In genomic region chr6:67531822-67532162, GRCm38 (mm10) we compare ENCODE assay signal across 21 mouse cellular contexts. TPM values are rescaled to one million over a fixed set of nuclear protein-coding genes. Genes with fewer than 3 reads are reported as not detected.
DNase-seq lines count a peak whose midpoint lies in the region; ATAC-seq and TF ChIP-seq lines count a peak whose summit lies in the region.
"Had no signal": no experiment of that assay in that cellular context is flagged by ENCODE, and none has a peak within 500 bp of the region (broad histone marks: within the 10 kb centered on the region; RNA-seq: fewer than 3 reads in every experiment).

No protein-coding gene starts in this region.

- 0 out of 2 replicates have a peak, but pooled peaks have one; percentile 5 for TF ChIP-seq CTCF in intestine, postnatal 0 days (IDR thresholded peaks at IDR 0.05; ENCODE audit: low read depth)
- TF ChIP-seq CTCF in lung, embryonic 14.5 days (IDR thresholded peaks at IDR 0.05; ENCODE audit: low read depth), result 0 out of 2 replicates have a peak, but pooled peaks have one; percentile 3

- H3K4me3 ChIP-seq in intestine, postnatal 0 days (ENCODE audit: low read depth, low read length), result no peak overlapping the region
- H3K4me3 ChIP-seq in intestine, embryonic 16.5 days (ENCODE audit: low read length), result no peak overlapping the region
- no peak overlapping the region for H3K4me3 ChIP-seq in lung, embryonic 14.5 days (ENCODE audit: low read depth, low read length)
- H3K4me3 ChIP-seq in heart, embryonic 11.5 days (ENCODE audit: low read depth, low read length), result no peak overlapping the region
- H3K4me3 ChIP-seq: forebrain, embryonic 13.5 days; hindbrain, embryonic 12.5 days; intestine, embryonic 15.5 days; layer of hippocampus, adult 2 months; liver, embryonic 12.5 days; midbrain, embryonic 10.5 days had no signal

- H3K4me2 ChIP-seq in intestine, postnatal 0 days (replicated peaks; ENCODE audit: low read depth), result no peak overlapping the region
- no peak overlapping the region for H3K4me2 ChIP-seq in intestine, embryonic 16.5 days (ENCODE audit: low read depth, low read length)
- no peak overlapping the region for H3K4me2 ChIP-seq in lung, embryonic 14.5 days
- H3K4me2 ChIP-seq in heart, embryonic 11.5 days, result no peak overlapping the region
- H3K4me2 ChIP-seq: forebrain, embryonic 13.5 days; hindbrain, embryonic 12.5 days; intestine, embryonic 15.5 days; liver, embryonic 12.5 days had no signal

- no peak for ATAC-seq in intestine, postnatal 0 days
- no peak for ATAC-seq in intestine, embryonic 16.5 days
- no peak for ATAC-seq in lung, embryonic 14.5 days (ENCODE audit: insufficient read depth)
- ATAC-seq in megakaryocyte-erythroid progenitor cell, adult 5-6 weeks (replicated peaks; ENCODE audit: low FRiP score, low TSS enrichment, poor library complexity, severe bottlenecking), result peak; percentile 45
- no peak for ATAC-seq in heart, embryonic 11.5 days (replicated peaks; ENCODE audit: insufficient number of reproducible peaks, low FRiP score, low TSS enrichment)
- ATAC-seq: forebrain, embryonic 13.5 days; intestine, embryonic 15.5 days; liver, embryonic 12.5 days had no signal

- no peaks in the 10 kb centered on the region; the same call in 1 of the 2 replicates for H3K4me1 ChIP-seq in intestine, postnatal 0 days (replicated peaks; ENCODE audit: control insufficient read depth, insufficient read depth, low read length)
- peaks cover 12% of the 10 kb centered on the region for H3K4me1 ChIP-seq in intestine, embryonic 16.5 days (ENCODE audit: control insufficient read depth, insufficient read depth, low read length)
- peaks cover 4% of the 10 kb centered on the region for H3K4me1 ChIP-seq in lung, embryonic 14.5 days (ENCODE audit: insufficient read depth)
- H3K4me1 ChIP-seq in heart, embryonic 11.5 days (ENCODE audit: control insufficient read depth, insufficient read depth, low read length), result no peaks in the 10 kb centered on the region

- WGBS in intestine, postnatal 0 days, result 66% methylated on average over 7 of the region's 7 CpGs
- 60% methylated on average over 7 of the region's 7 CpGs for WGBS in intestine, embryonic 16.5 days
- WGBS in lung, embryonic 14.5 days, result 48% methylated on average over 7 of the region's 7 CpGs
- 50% methylated on average over 7 of the region's 7 CpGs for WGBS in heart, embryonic 11.5 days (ENCODE audit: insufficient replicate concordance)

- peak; percentile 3 for DNase-seq in lung, embryonic 14.5 days
- no peak for DNase-seq in lung, adult 18-20 months
- peak; percentile 16 for DNase-seq in ZHBTc4 (ENCODE audit: low read depth, low spot score)
- no peak for DNase-seq in spleen, postnatal 36 days (ENCODE audit: low spot score in 2 of 2)
- DNase-seq: adrenal gland, postnatal 36 days; cerebellum, adult 9-11 months; heart, adult 18-20 months; lung, postnatal 10 days; thymus, adult 18-20 months had no signal

- H3K9me3 ChIP-seq in intestine, postnatal 0 days (ENCODE audit: control insufficient read depth), result no peaks in the 10 kb centered on the region
- H3K9me3 ChIP-seq in intestine, embryonic 16.5 days (ENCODE audit: control insufficient read depth, low read length), result no peaks in the 10 kb centered on the region
- H3K9me3 ChIP-seq in lung, embryonic 14.5 days (ENCODE audit: low read depth, low read length), result no peaks in the 10 kb centered on the region
- H3K9me3 ChIP-seq in heart, embryonic 11.5 days (replicated peaks; ENCODE audit: control insufficient read depth, low read length), result no peaks in the 10 kb centered on the region
- H3K9me3 ChIP-seq: forebrain, embryonic 13.5 days; hindbrain, embryonic 12.5 days; intestine, embryonic 15.5 days; liver, embryonic 12.5 days; midbrain, embryonic 10.5 days had no signal

- no peak overlapping the region for H3K9ac ChIP-seq in intestine, postnatal 0 days (ENCODE audit: low read depth, low read length)
- no peak overlapping the region for H3K9ac ChIP-seq in intestine, embryonic 16.5 days (ENCODE audit: low read depth, low read length)
- no peak overlapping the region for H3K9ac ChIP-seq in lung, embryonic 14.5 days
- H3K9ac ChIP-seq in heart, embryonic 11.5 days (ENCODE audit: low read depth, low read length), result no peak overlapping the region
- H3K9ac ChIP-seq: forebrain, embryonic 13.5 days; hindbrain, embryonic 12.5 days; intestine, embryonic 15.5 days; liver, embryonic 12.5 days had no signal

- no peak overlapping the region for H3K27ac ChIP-seq in intestine, postnatal 0 days (ENCODE audit: low read depth, low read length)
- H3K27ac ChIP-seq in intestine, embryonic 16.5 days (ENCODE audit: low read length), result no peak overlapping the region
- H3K27ac ChIP-seq in lung, embryonic 14.5 days (ENCODE audit: low read depth), result peak overlapping the region; percentile 24; the same call in 1 of the 2 replicates
- H3K27ac ChIP-seq in heart, embryonic 11.5 days (ENCODE audit: low read depth, low read length), result no peak overlapping the region
- H3K27ac ChIP-seq: forebrain, embryonic 13.5 days; hindbrain, embryonic 12.5 days; intestine, embryonic 15.5 days; layer of hippocampus, adult 2 months; liver, embryonic 12.5 days; midbrain, embryonic 10.5 days had no signal

- no peaks in the 10 kb centered on the region for H3K36me3 ChIP-seq in intestine, postnatal 0 days (ENCODE audit: control insufficient read depth, insufficient read depth)
- no peaks in the 10 kb centered on the region for H3K36me3 ChIP-seq in intestine, embryonic 16.5 days (ENCODE audit: control insufficient read depth, insufficient read depth, low read length)
- H3K36me3 ChIP-seq in lung, embryonic 14.5 days (ENCODE audit: insufficient read depth), result no peaks in the 10 kb centered on the region
- H3K36me3 ChIP-seq in heart, embryonic 11.5 days (ENCODE audit: control insufficient read depth, insufficient read depth, low read length), result no peaks in the 10 kb centered on the region
- H3K36me3 ChIP-seq: hindbrain, embryonic 12.5 days; intestine, embryonic 15.5 days; liver, embryonic 12.5 days; midbrain, embryonic 10.5 days had no signal

- peaks cover 45% of the 10 kb centered on the region for H3K27me3 ChIP-seq in intestine, postnatal 0 days (replicated peaks; ENCODE audit: control insufficient read depth, insufficient read depth, low read length)
- H3K27me3 ChIP-seq in intestine, embryonic 16.5 days (replicated peaks; ENCODE audit: control insufficient read depth, insufficient read depth, low read length), result peaks cover 37% of the 10 kb centered on the region
- H3K27me3 ChIP-seq in lung, embryonic 14.5 days (ENCODE audit: insufficient read depth, low read length), result peaks cover 49% of the 10 kb centered on the region
- peaks cover 53% of the 10 kb centered on the region for H3K27me3 ChIP-seq in heart, embryonic 11.5 days (ENCODE audit: control insufficient read depth, insufficient read depth, low read length)

RNA-seq across cellular contexts. Expression of gene Tacstd2, which starts 3.8 kb away (rescaled TPM):
- polyA plus RNA-seq in intestine, postnatal 0 days (2015; fragmentation: Nextera tagmentation; extraction: Ambion mirVana), result 0.10 and 0.17 TPM in 2 replicates
- 4.6 and 6.3 TPM in 2 replicates for polyA plus RNA-seq in intestine, embryonic 16.5 days (2015; fragmentation: Nextera tagmentation; extraction: Ambion mirVana)
- 7.1 and 7.9 TPM in 2 replicates for polyA plus RNA-seq in lung, embryonic 14.5 days (2014; fragmentation: Nextera tagmentation; extraction: Ambion mirVana)
- 7.3 and 8.7 TPM in 2 replicates for total RNA-seq in megakaryocyte-erythroid progenitor cell, adult 5-6 weeks (2014; fragmentation: Nextera tagmentation)
- 6.5 and 15.5 TPM in 2 replicates for total RNA-seq in megakaryocyte-erythroid progenitor cell, adult 5-6 weeks (2017)
- polyA plus RNA-seq in heart, embryonic 11.5 days (2014; fragmentation: Nextera tagmentation; extraction: Ambion mirVana), result 0.41 and 0.59 TPM in 2 replicates
- total RNA-seq: adrenal gland, postnatal 36 days had no signal

RNA-seq across cellular contexts. Expression of gene Il23r, which starts 40.1 kb away (rescaled TPM):
- polyA plus RNA-seq in intestine, postnatal 0 days (2015; fragmentation: Nextera tagmentation; extraction: Ambion mirVana), result 0.05 and 0.08 TPM in 2 replicates
- polyA plus RNA-seq in intestine, embryonic 16.5 days (2015; fragmentation: Nextera tagmentation; extraction: Ambion mirVana), result 0.10 and 0.37 TPM in 2 replicates
- not detected in 2 replicates for polyA plus RNA-seq in lung, embryonic 14.5 days (2014; fragmentation: Nextera tagmentation; extraction: Ambion mirVana)
- total RNA-seq in megakaryocyte-erythroid progenitor cell, adult 5-6 weeks (2014; fragmentation: Nextera tagmentation), result not detected in 2 replicates
- total RNA-seq in megakaryocyte-erythroid progenitor cell, adult 5-6 weeks (2017), result not detected in 2 replicates
- polyA plus RNA-seq in heart, embryonic 11.5 days (2014; fragmentation: Nextera tagmentation; extraction: Ambion mirVana), result not detected in 2 replicates
- total RNA-seq: heart, adult 18-20 months; layer of hippocampus, adult 2 months; left cerebral cortex, postnatal 36 days had no signal
- polyA plus RNA-seq: forebrain, embryonic 13.5 days; hindbrain, embryonic 12.5 days; liver, embryonic 12.5 days; midbrain, embryonic 10.5 days; neural tube, embryonic 14.5 days had no signal

Comparison
In these comparisons a context has a peak if more than half of its experiments do, and no peak if none do; other contexts are left out.
1. DNase-seq: peak in lung, embryonic 14.5 days (single experiment) and ZHBTc4 (single experiment); none in lung, adult 18-20 months (0 of 2) and spleen, postnatal 36 days (0 of 2).